Mouse (Mus musculus) stomach, postnatal 0 days (tissue): Measurements from ENCODE around the gene Mab21l3. TPM values are rescaled to one million over a fixed set of nuclear protein-coding genes. Genes with fewer than 3 reads are reported as not detected.

Source experiments
- ATAC-seq: fragments of 200-750 bp; cut with Nextera tagmentation; 2 replicates; pipeline ENCODE4 v1.8.0; 2017; ENCODE audit not compliant: low FRiP score, low TSS enrichment
- DNase-seq: peaks from one replicate; pipeline ENCODE4 v3.0.0-alpha.2; 2016; ENCODE audit warnings: low spot score
- H3K27ac ChIP-seq: fragments of 300-500 bp; sonication (generic); replicated peaks from 2 replicates; pipeline ENCODE4 v1.5.1; 2014; ENCODE audit warnings: mild to moderate bottlenecking, control low read depth
- H3K27me3 ChIP-seq: fragments of 300-500 bp; sonication (generic); 2 replicates; pipeline ENCODE4 v1.6.1; 2014; ENCODE audit warnings: low read length; ENCODE audit not compliant: control insufficient read depth, insufficient read depth
- H3K36me3 ChIP-seq: fragments of 300-500 bp; sonication (generic); 2 replicates; pipeline ENCODE4 v1.6.1; 2014; ENCODE audit warnings: low read length, mixed read lengths; ENCODE audit not compliant: control insufficient read depth, insufficient read depth
- H3K4me1 ChIP-seq: fragments of 300-500 bp; sonication (generic); replicated peaks from 2 replicates; pipeline ENCODE4 v1.6.1; 2014; ENCODE audit warnings: antibody characterized with exemption; ENCODE audit not compliant: control insufficient read depth, insufficient read depth
- H3K4me2 ChIP-seq: fragments of 300-500 bp; sonication (generic); replicated peaks from 2 replicates; pipeline ENCODE4 v1.6.1; 2014; ENCODE audit warnings: low read depth, mild to moderate bottlenecking, control low read depth, moderate library complexity
- H3K4me3 ChIP-seq: fragments of 300-500 bp; sonication (generic); 2 replicates; pipeline ENCODE4 v1.5.1; 2014; ENCODE audit warnings: low read depth, low read length, control low read depth
- H3K9ac ChIP-seq: fragments of 300-500 bp; sonication (generic); 2 replicates; pipeline ENCODE4 v1.6.1; 2014; ENCODE audit warnings: mild to moderate bottlenecking, low read length, control low read depth, mixed read lengths
- H3K9me3 ChIP-seq: fragments of 300-500 bp; sonication (generic); 2 replicates; pipeline ENCODE4 v1.6.1; 2016; ENCODE audit warnings: low read length; ENCODE audit not compliant: control insufficient read depth
- CTCF ChIP-seq: IDR thresholded peaks from 2 replicates; pipeline ENCODE4 v1.5.1; 2016; ENCODE audit warnings: antibody characterized with exemption, low read depth, mild to moderate bottlenecking, moderate library complexity
- EP300 ChIP-seq: optimal IDR thresholded peaks from 2 replicates; pipeline ENCODE3; 2016; ENCODE audit warnings: antibody characterized with exemption
- WGBS: fragments of 180-500 bp; shearing (Covaris S2); extraction: QIAGEN DNeasy Blood & Tissue Kit; methylation state at CpG from one replicate; pipeline ENCODE4 v1.1.7; 2014; 5-methylcytosine and 5-hydroxymethylcytosine counted together
- polyA plus RNA-seq: library from polyadenylated mRNA; unstranded; fragments of >200 nt; fragmentation: Nextera tagmentation; extraction: Ambion mirVana; gene quantifications from 2 replicates; pipeline ENCODE4 v1.2.1, GENCODE M21; 2015

The Mab21l3 gene
- polyA plus RNA-seq, 1 experiment from 2014 or later = 0.67 TPM

- peak overlapping the region; percentile 73 for H3K27ac ChIP-seq
- H3K9ac ChIP-seq = no peak overlapping the region
These were observed 11.8 kb downstream of the Mab21l3 start for GRCm38 (mm10) chr3:101836971-101837370.

DNA sequence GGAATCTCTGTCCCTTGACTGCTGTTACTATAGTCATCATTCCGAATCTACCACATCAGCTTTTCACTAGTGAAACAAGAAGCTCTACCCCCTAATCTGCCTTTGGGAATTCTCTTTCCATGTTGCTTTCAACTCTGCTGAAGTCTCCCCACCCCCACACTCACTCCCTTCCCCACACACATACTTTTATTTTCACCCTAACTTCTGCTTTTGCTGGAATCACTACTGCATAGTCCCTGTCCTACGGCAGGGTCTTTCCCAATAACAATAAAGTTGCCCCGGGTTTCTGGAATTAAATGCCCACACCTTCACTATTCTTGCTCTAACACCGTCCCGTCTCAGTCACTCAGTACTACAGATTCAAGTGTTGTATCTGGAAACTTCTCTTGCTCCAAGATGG is 12.2 kb downstream of the Mab21l3 start:
- TF ChIP-seq CTCF = no peak
- no peak for TF ChIP-seq EP300
- H3K4me3 ChIP-seq = no peak overlapping the region
- peak overlapping the region; percentile 73 for H3K27ac ChIP-seq
- H3K27me3 ChIP-seq = no peaks in the 10 kb centered on the region
- H3K4me2 ChIP-seq = peak overlapping the region; percentile 23
- 66% methylated on average over 5 of the region's 5 CpGs for WGBS
- DNase-seq (no peak), ATAC-seq (no peak)
- no peaks in the 10 kb centered on the region for H3K36me3 ChIP-seq
- H3K9ac ChIP-seq = 0 out of 2 replicates have a peak overlapping the region, but pooled peaks have one; percentile 23
- peaks cover 3% of the 10 kb centered on the region; the same call in 1 of the 2 replicates for H3K4me1 ChIP-seq
- H3K9me3 ChIP-seq = no peaks in the 10 kb centered on the region

More at GRCm38 (mm10) chr3:101836971-101837370, 11.8 kb downstream of the Mab21l3 start:
- no peak for TF ChIP-seq CTCF
- H3K36me3 ChIP-seq = no peaks in the 10 kb centered on the region
- peaks cover 3% of the 10 kb centered on the region; the same call in 1 of the 2 replicates for H3K4me1 ChIP-seq
- H3K9me3 ChIP-seq = no peaks in the 10 kb centered on the region
- no peak for ATAC-seq
- no peaks in the 10 kb centered on the region for H3K27me3 ChIP-seq
- WGBS = 71% methylated on average over 3 of the region's 3 CpGs
- H3K4me2 ChIP-seq = no peak overlapping the region
- DNase-seq = no peak
- no peak overlapping the region for H3K4me3 ChIP-seq

- H3K27me3 ChIP-seq = no peaks in the 10 kb centered on the region
- DNase-seq (peak; percentile 88), ATAC-seq (peak; percentile 89)
- H3K36me3 ChIP-seq = no peaks in the 10 kb centered on the region
- 0 out of 2 replicates have a peak overlapping the region, but pooled peaks have one; percentile 23 for H3K9ac ChIP-seq
- WGBS = 1% methylated on average over 8 of the region's 8 CpGs
- H3K4me3 ChIP-seq = no peak overlapping the region
- H3K27ac ChIP-seq = peak overlapping the region; percentile 73
- peaks cover 3% of the 10 kb centered on the region; the same call in 1 of the 2 replicates for H3K4me1 ChIP-seq
- peak overlapping the region; percentile 23 for H3K4me2 ChIP-seq
- no peaks in the 10 kb centered on the region for H3K9me3 ChIP-seq
- no peak for TF ChIP-seq CTCF
- TF ChIP-seq EP300 = no peak
These were observed 12.7 kb downstream of the Mab21l3 start for GRCm38 (mm10) chr3:101836045-101836444.

- peak; percentile 71 for ATAC-seq
- Histone ChIP-seq H3K27me3 (no peaks in the 10 kb centered on the region), H3K27ac (peak overlapping the region; percentile 45; the same call in 1 of the 2 replicates), H3K9ac (no peak overlapping the region), H3K36me3 (no peaks in the 10 kb centered on the region), H3K4me1 (peaks cover under 1% of the 10 kb centered on the region; the same call in 1 of the 2 replicates), H3K9me3 (no peaks in the 10 kb centered on the region), H3K4me2 (no peak overlapping the region), H3K4me3 (no peak overlapping the region)
- DNase-seq = peak; percentile 63
- TF ChIP-seq CTCF = no peak
- WGBS = 22% methylated on average over 10 of the region's 10 CpGs
These were observed 17.4 kb downstream of the Mab21l3 start for GRCm38 (mm10) chr3:101831189-101831858.

- no peak for TF ChIP-seq EP300
- H3K4me2 ChIP-seq = no peak overlapping the region
- no peaks in the 10 kb centered on the region for H3K9me3 ChIP-seq
- 0 out of 2 replicates have a peak overlapping the region, but pooled peaks have one; percentile 24 for H3K27ac ChIP-seq
- ATAC-seq (no peak), DNase-seq (no peak)
- no peaks in the 10 kb centered on the region for H3K36me3 ChIP-seq
- H3K9ac ChIP-seq = no peak overlapping the region
- H3K4me1 ChIP-seq = no peaks in the 10 kb centered on the region
- H3K4me3 ChIP-seq = no peak overlapping the region
- H3K27me3 ChIP-seq = no peaks in the 10 kb centered on the region
- 69% methylated on average over 10 of the region's 10 CpGs for WGBS
These were observed 18.7 kb downstream of the Mab21l3 start for GRCm38 (mm10) chr3:101829881-101830616.

DNA sequence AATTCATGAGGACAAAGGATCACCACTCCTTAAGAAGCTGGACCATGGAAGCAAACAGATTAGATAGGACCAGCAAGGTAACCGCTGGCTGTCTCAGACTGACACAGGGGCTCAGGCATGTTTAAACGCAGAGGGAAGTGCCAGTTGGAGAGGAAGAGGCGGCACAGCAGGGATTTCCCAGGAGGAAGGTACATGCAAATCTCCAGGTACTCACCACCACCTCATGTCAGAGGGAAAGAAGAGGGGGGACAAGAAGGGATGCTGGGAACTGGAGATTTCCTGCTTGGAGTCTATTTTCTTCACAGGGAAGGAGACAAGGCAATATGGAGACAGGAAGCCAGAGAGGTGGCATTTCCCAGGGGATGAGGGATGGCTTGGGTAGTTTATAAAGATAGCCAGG is 20.2 kb downstream of the Mab21l3 start:
- H3K9me3 ChIP-seq = no peaks in the 10 kb centered on the region
- H3K4me1 ChIP-seq = no peaks in the 10 kb centered on the region
- ATAC-seq (no peak), DNase-seq (no peak)
- H3K4me2 ChIP-seq = no peak overlapping the region
- no peaks in the 10 kb centered on the region for H3K36me3 ChIP-seq
- H3K27me3 ChIP-seq = no peaks in the 10 kb centered on the region
- TF ChIP-seq CTCF = no peak
- no peak for TF ChIP-seq EP300
- no peak overlapping the region for H3K4me3 ChIP-seq
- H3K27ac ChIP-seq = no peak overlapping the region
- no peak overlapping the region for H3K9ac ChIP-seq
- 45% methylated on average over 3 of the region's 3 CpGs for WGBS
